Mouse (Mus musculus) activated CD4-positive, CD25-positive, alpha-beta regulatory T cell, adult 4 months (primary cell): Measurements from ENCODE around the gene Chrna3. TPM values are rescaled to one million over a fixed set of nuclear protein-coding genes. Genes with fewer than 3 reads are reported as not detected.

ENCODE experiments used
- ATAC-seq: one replicate; pipeline ENCODE4 v1.8.0; 2017
- polyA plus RNA-seq, 2 experiments: library from polyadenylated mRNA; unstranded; fragments of 100-300 nt; shearing (Covaris generic); gene quantifications; one replicate each; pipeline ENCODE4 v1.2.1; 2017

Chrna3 gene
- not detected for polyA plus RNA-seq

- no peak for ATAC-seq
Observed at GRCm38 (mm10) chr9:55026275-55026663, at the start of gene Chrna3. Gene Chrna3, minus strand, starts transcription at chr9:55026562.

DNA sequence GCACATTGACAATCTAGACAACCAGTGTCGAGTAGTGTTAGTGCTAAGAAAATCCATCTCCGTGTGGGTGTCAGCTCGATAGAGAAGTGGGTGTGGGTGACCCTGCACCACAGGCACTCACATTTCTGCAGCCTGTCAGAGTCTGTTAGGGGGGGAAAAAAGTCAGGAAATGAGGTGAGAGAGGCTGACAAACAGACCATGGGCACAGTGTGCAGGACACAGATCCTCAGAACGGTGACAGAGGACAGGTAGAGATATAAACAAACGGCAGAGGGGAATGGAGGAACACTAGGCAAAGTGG lies 41.6 kb upstream of the Chrna3 start:
- no peak for ATAC-seq

GRCm38 (mm10) chr9:55067260-55067964 lies 41.0 kb upstream of the Chrna3 start:
- no peak for ATAC-seq

GRCm38 (mm10) chr9:55065241-55065640 lies 38.9 kb upstream of the Chrna3 start:
- no peak for ATAC-seq

GRCm38 (mm10) chr9:55058067-55058466 lies 31.7 kb upstream of the Chrna3 start:
- ATAC-seq: no peak

- no peak for ATAC-seq
Observed at GRCm38 (mm10) chr9:55055386-55055930, 29.1 kb upstream of the Chrna3 start.

GRCm38 (mm10) chr9:55048211-55048880 lies 22.0 kb upstream of the Chrna3 start, which contains the start of gene Chrnb4:
Gene Chrnb4, minus strand, starts transcription at chr9:55048779.
- ATAC-seq: no peak

DNA sequence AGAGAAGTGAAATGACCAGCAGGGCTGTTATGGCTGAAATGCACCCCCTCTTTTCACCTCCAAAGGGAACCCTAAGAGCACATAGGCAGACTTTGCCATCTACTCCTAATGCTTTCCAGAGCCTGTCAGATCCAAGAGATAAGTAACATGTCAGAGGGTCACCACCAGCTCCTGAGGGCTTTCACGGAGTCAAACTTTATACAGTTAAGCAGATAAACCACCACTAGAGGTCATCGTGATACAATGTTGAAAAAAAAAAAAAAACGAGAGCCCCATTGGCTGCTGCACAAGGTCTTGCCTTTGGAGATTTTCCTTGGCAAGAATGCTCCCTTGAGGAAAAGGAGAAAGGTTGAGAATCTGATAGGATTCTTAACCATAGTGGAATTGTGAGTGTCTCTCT lies 20.4 kb upstream of the Chrna3 start:
- ATAC-seq: no peak

GRCm38 (mm10) chr9:55045001-55045400 lies 18.6 kb upstream of the Chrna3 start:
- ATAC-seq: no peak

- ATAC-seq: no peak
Observed at GRCm38 (mm10) chr9:55043688-55044087, 17.3 kb upstream of the Chrna3 start.

- no peak for ATAC-seq
Observed at GRCm38 (mm10) chr9:55041389-55041788, 15.0 kb upstream of the Chrna3 start.

DNA sequence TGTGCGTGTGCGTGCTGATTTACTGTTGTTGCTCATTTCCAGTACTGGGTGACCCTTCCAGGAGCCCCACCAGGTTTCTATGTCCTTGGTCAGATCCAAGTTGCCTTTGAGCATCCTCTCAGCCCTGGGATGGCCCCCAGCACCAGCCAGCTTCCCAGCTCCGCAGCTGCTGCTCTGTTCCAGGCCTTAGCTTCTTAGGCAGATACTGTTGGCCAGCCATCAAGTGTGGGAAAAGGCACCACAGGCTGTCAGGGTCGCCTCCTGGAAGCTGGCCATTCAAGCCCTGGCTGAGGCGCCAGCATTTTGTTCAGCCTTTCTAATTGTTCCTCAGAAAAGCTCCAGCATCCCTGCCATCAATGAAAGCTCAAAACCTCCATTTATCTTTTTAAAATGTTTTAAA lies 13.6 kb upstream of the Chrna3 start:
- ATAC-seq: no peak

- no peak for ATAC-seq
Observed at GRCm38 (mm10) chr9:55038948-55039347, 12.6 kb upstream of the Chrna3 start.

DNA sequence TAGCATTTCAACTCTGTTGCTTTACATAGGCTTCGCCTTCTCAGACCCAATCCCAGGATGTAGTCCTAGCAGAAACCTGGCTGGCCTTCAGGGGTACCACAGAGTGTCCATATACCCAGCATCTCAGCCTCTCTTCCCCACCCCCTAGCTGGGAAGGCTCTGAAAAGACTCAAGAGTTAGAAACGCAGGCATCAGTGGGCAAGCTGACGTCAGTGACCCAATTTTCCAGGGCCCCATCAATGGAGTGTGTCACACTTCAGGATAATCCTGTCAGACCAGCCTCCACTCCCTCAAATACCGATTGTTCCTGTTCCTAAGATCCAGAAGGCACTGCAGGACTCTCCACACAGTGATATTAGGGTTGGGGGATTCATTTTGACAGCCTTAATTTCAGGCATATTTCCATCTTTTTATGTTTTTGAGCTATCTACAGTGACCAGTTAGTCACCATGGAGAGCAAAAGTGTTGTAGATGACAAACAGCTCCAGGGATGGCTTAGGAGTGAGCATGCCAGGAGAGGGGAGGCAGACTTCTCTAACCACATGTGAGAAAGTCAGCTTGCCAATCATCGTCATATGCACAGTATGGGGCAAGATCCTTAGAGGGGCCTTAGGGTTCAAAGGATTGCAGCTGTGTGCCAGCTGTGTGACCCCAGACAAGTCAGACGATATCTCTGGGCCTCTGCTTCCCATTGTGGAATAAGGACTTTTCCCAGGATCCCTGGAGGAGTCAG lies 5.2 kb upstream of the Chrna3 start:
- ATAC-seq: no peak

DNA sequence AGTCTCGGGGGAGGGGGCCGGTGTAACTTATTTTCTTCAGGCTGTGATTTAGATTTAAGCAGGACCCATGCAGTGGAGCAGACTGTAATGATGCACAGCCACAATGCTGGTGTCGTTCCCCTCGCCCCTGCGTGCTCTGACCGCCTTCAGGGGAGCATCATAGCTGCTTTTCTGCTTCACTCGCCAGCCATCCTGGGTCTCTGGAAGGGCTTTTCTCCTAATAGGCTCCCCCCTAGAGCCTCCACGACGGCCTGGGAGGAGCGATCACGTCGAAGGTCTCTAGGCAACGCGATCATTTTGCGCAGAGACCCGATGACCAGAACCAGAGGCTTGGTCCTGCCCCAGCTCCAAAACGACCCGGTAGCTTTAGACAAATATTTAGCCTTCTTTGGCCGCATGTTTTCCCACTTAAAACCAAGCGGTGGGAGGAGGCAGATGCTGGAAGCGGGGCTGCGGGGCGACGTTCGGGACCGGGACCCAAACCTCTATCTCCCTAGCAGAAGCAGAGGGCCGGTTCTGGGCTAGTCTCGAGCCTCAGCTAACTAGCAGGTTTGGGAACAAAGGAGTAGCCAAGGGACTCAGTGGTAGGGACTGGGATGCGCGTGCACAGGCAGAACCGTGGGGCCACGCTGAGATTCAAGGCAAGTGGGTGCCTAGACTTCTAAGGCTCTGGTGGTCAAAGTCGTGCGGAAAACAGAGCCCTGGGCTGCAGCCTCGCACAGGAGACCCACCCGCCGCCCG lies 658 bp downstream of the Chrna3 start:
- ATAC-seq: no peak

GRCm38 (mm10) chr9:55023902-55024583 lies 2.3 kb downstream of the Chrna3 start:
- no peak for ATAC-seq

GRCm38 (mm10) chr9:55023326-55023725 lies 3.0 kb downstream of the Chrna3 start:
- no peak for ATAC-seq

DNA sequence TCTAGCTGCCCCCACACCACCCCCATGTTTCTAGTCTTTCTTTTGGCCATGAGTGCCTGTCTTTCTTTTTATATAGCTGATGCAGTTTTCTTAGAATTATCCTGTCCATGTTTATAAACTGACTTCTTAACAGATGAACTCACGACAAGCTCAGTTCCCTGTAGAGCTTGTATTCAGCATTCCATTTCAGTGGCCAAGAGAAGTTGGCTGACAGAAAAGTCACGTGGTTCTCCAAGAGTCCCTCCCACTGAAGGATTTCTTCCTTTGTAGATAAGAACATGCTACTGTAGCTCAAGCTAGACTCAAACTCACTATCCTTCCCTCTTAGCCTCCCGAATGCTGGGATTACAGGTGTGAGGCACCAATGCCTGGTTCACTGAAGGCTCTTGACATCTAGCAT lies 9.4 kb downstream of the Chrna3 start:
- ATAC-seq: no peak

DNA sequence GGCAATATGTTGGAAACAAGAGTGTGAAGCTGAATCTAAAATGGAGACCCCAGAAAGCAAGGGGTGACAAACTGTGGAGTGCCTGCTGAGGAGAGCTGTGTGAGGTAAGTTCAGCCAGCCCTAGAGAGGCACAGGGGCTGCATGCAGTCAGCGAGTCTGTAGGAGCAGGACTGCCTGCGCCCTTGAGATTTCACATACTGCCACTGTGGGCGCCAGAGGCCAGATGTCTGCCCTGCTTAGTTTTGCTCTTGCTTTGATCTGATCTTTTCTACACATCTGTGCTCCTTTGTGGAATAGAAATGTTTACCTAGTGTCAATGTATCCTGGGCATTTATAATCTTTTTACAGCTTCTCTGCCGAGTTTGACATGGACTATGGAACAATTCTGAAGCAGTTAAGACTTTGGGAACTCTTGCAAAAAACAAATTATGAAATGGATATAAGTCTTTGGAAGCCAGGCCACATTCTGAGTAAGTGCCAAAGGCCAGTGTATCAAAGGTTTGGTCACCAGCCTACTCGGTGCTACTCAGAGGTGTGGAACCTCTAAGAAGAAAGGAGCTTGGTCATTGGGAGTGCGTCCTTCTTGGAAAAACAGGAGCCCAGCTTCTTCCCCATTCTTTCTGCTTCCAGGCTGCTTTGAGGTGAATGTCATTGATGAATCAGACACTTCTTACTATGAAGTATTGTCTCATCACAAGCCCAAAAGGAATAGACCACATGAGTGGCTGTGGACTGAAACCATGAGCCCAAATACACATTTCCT lies 15.6 kb downstream of the Chrna3 start:
- no peak for ATAC-seq

GRCm38 (mm10) chr9:55009692-55010091 lies 16.7 kb downstream of the Chrna3 start:
- ATAC-seq: no peak

DNA sequence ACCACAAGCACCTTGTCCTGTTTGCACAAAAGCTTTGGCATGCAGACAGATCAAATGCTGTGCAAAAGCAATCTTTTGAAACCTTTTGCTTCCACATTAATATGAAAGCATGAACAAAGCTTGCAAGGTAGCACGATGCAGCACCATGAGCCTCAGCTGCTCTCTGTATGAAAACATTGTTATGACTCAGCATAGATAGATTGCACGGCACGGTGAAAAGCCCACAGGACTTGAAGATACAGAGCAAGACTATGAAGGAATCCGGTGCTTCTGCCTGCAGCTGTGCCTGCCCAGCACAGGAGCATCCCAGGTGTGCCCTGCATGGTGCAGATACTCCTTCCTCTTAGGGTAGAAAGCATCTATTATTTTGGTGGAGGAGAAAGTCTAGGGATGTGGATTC lies 22.8 kb downstream of the Chrna3 start:
- ATAC-seq: no peak
